ENCODE assay signal across 17 mouse cellular contexts in the genomic region with DNA sequence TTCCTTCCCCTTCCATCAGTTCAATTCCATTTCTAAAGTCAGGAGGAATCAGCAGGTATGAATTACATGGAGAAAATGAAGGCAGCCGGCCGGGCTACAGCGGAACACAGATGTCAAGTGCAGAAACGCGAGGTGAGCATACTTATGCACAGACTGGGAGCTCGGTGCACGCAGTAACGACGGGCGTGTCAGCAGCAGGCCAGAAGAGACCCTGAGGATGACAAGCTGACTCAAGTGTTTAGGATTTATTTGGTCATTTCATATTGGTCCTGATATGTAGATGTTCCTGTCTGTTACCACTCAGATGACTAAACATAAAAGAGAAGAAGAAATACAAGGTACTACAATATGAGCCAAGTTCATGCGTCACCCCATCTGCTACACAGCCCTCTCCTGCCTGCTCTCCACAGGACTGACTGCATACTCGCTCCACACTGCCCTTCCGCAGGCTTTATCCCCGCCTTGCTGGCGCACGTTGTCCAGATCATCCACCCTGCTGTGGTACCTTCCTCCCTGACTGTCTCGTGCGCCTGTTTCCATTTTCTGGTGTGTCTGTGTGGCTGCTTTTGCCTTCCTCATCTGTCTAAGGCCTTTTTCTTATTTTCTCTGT.
DNase-seq lines count a peak whose midpoint lies in the region; TF ChIP-seq lines count a peak whose summit lies in the region.
"Had no signal": no experiment of that assay in that cellular context is flagged by ENCODE, and none has a peak within 500 bp of the region (broad histone marks: within the 10 kb centered on the region; RNA-seq: fewer than 3 reads in every experiment).

No protein-coding gene starts in this region.

- DNase-seq in adrenal gland, adult (ENCODE audit: inconsistent age in 2 of 2, low spot score in 1 of 2) = peak; percentile 61 to 78
- no peak for DNase-seq in adrenal gland, postnatal 10 days
- DNase-seq in ES-CJ7 (ENCODE audit: low read depth, low spot score) = peak; percentile 24
- DNase-seq in cerebellum, adult 9-11 months = peak; percentile 78
- DNase-seq in ovary, postnatal 10 days (ENCODE audit: low spot score) = no peak
- no peak for DNase-seq in thymus, postnatal 10 days (ENCODE audit: low spot score in 2 of 2)
- no peak for DNase-seq in spleen, postnatal 10 days (ENCODE audit: low spot score in 2 of 2)
- DNase-seq: heart, postnatal 36 days; lung, embryonic 14.5 days had no signal

- H3K4me3 ChIP-seq in bone marrow, adult 2 months (replicated peaks; ENCODE audit: control insufficient read depth, low read depth, low read length) = no peak overlapping the region
- H3K4me3 ChIP-seq: heart, embryonic 13.5 days; left cerebral cortex, adult 2 months; liver, embryonic 12.5 days; midbrain, embryonic 12.5 days; myocyte; neural tube, embryonic 15.5 days had no signal

- 77% methylated on average over 18 of the region's 18 CpGs for WGBS in bone marrow, adult 2 months

- no peak for TF ChIP-seq CTCF in bone marrow, adult 2 months (IDR thresholded peaks at IDR 0.05; ENCODE audit: control insufficient read depth, insufficient read depth, low read length)

- H3K27ac ChIP-seq in bone marrow, adult 2 months (ENCODE audit: control insufficient read depth, insufficient read depth, low read depth, low read length, poor library complexity) = no peak overlapping the region
- H3K27ac ChIP-seq: heart, embryonic 13.5 days; left cerebral cortex, adult 2 months; liver, embryonic 12.5 days; macrophage; midbrain, embryonic 12.5 days; neural tube, embryonic 15.5 days had no signal

- peaks cover 3% of the 10 kb centered on the region for H3K4me1 ChIP-seq in bone marrow, adult 2 months (ENCODE audit: control insufficient read depth, insufficient read depth, low read length)
- H3K4me1 ChIP-seq: liver, embryonic 12.5 days had no signal

- 0 out of 2 replicates have a peak, but pooled peaks have one; percentile 26 for TF ChIP-seq POLR2A in bone marrow, adult 2 months (IDR thresholded peaks at IDR 0.05; ENCODE audit: borderline replicate concordance, control insufficient read depth, low read depth, low read length)

Comparison
In these comparisons a context has a peak if more than half of its experiments do, and no peak if none do; other contexts are left out.
1. DNase-seq: peak in adrenal gland, adult (2 of 2), ES-CJ7 (single experiment) and cerebellum, adult 9-11 months (single experiment); none in adrenal gland, postnatal 10 days (single experiment), ovary, postnatal 10 days (single experiment), thymus, postnatal 10 days (0 of 2) and spleen, postnatal 10 days (0 of 2).